Mouse (Mus musculus) limb, embryonic 10.5 days (tissue): ENCODE results near the gene Fbxo21. TPM values are rescaled to one million over a fixed set of nuclear protein-coding genes. Genes with fewer than 3 reads are reported as not detected.

Experiments used
- DNase-seq: peaks from one replicate; pipeline ENCODE4 v3.0.0-alpha.2; 2017; ENCODE audit warnings: low spot score
- H3K27ac ChIP-seq: fragments of 300-500 bp; sonication (generic); 2 replicates; pipeline ENCODE4 v1.5.1; 2016; ENCODE audit warnings: mild to moderate bottlenecking
- H3K27me3 ChIP-seq: fragments of 300-500 bp; sonication (generic); 2 replicates; pipeline ENCODE4 v1.6.1; 2016; ENCODE audit warnings: low read depth, mild to moderate bottlenecking; ENCODE audit not compliant: poor library complexity, severe bottlenecking
- H3K36me3 ChIP-seq: fragments of 300-500 bp; sonication (generic); 2 replicates; pipeline ENCODE4 v1.6.1; 2016; ENCODE audit warnings: mild to moderate bottlenecking, moderate library complexity
- H3K4me1 ChIP-seq: fragments of 300-500 bp; sonication (generic); 2 replicates; pipeline ENCODE4 v1.6.1; 2016
- H3K4me3 ChIP-seq: fragments of 300-500 bp; sonication (generic); 2 replicates; pipeline ENCODE4 v1.5.1; 2016; ENCODE audit warnings: mild to moderate bottlenecking, moderate library complexity
- H3K9me3 ChIP-seq: fragments of 300-500 bp; sonication (generic); replicated peaks from 2 replicates; pipeline ENCODE4 v1.6.1; 2016; ENCODE audit warnings: mild to moderate bottlenecking
- WGBS: fragments of 180-500 bp; shearing (Covaris S2); methylation state at CpG from one replicate; pipeline ENCODE4 v1.1.7; 2016; 5-methylcytosine and 5-hydroxymethylcytosine counted together
- polyA plus RNA-seq: library from polyadenylated mRNA; unstranded; fragments of >200 nt; fragmentation: Nextera tagmentation; extraction: Ambion mirVana; gene quantifications from 2 replicates; pipeline ENCODE4 v1.2.1, GENCODE M21; 2016

The Fbxo21 gene
- polyA plus RNA-seq, 1 experiment from 2014 or later, result 93.4 TPM

- no peak overlapping the region for H3K27ac ChIP-seq
- WGBS, result 90% methylated on average over 3 of the region's 3 CpGs
- H3K4me3 ChIP-seq, result no peak overlapping the region
- H3K9me3 ChIP-seq, result no peaks in the 10 kb centered on the region
- H3K4me1 ChIP-seq, result no peaks in the 10 kb centered on the region; the same call in 1 of the 2 replicates
- DNase-seq, result no peak
- peaks cover 100% of the 10 kb centered on the region for H3K36me3 ChIP-seq
- no peaks in the 10 kb centered on the region for H3K27me3 ChIP-seq
Observed at GRCm38 (mm10) chr5:117987891-117988290, 11.4 kb downstream of the Fbxo21 start.

GRCm38 (mm10) chr5:117988367-117988766, 11.8 kb downstream of the Fbxo21 start:
- Histone ChIP-seq H3K27me3 (no peaks in the 10 kb centered on the region), H3K4me1 (no peaks in the 10 kb centered on the region; the same call in 1 of the 2 replicates), H3K27ac (no peak overlapping the region), H3K9me3 (no peaks in the 10 kb centered on the region), H3K4me3 (no peak overlapping the region), H3K36me3 (peaks cover 98% of the 10 kb centered on the region)
- 93% methylated on average over 9 of the region's 9 CpGs for WGBS
- no peak for DNase-seq

GRCm38 (mm10) chr5:117989773-117990172, 13.2 kb downstream of the Fbxo21 start:
- no peak for DNase-seq
- peaks cover 98% of the 10 kb centered on the region for H3K36me3 ChIP-seq
- no peak overlapping the region for H3K27ac ChIP-seq
- H3K4me1 ChIP-seq, result no peaks in the 10 kb centered on the region; the same call in 1 of the 2 replicates
- no peak overlapping the region for H3K4me3 ChIP-seq
- WGBS, result 91% methylated on average over 6 of the region's 6 CpGs
- no peaks in the 10 kb centered on the region for H3K27me3 ChIP-seq
- no peaks in the 10 kb centered on the region for H3K9me3 ChIP-seq

- DNase-seq, result no peak
- Histone ChIP-seq H3K27ac (no peak overlapping the region), H3K27me3 (no peaks in the 10 kb centered on the region), H3K4me3 (no peak overlapping the region), H3K9me3 (no peaks in the 10 kb centered on the region), H3K4me1 (no peaks in the 10 kb centered on the region; the same call in 1 of the 2 replicates), H3K36me3 (peaks cover 98% of the 10 kb centered on the region)
- WGBS, result 90% methylated on average over 3 of the region's 3 CpGs
Observed at GRCm38 (mm10) chr5:117990957-117991356, 14.4 kb downstream of the Fbxo21 start.

- Histone ChIP-seq H3K27ac (no peak overlapping the region), H3K36me3 (peaks cover 98% of the 10 kb centered on the region), H3K27me3 (no peaks in the 10 kb centered on the region), H3K4me3 (no peak overlapping the region), H3K4me1 (no peaks in the 10 kb centered on the region), H3K9me3 (no peaks in the 10 kb centered on the region)
- WGBS, result 96% methylated on average over 6 of the region's 6 CpGs
- no peak for DNase-seq
Observed at GRCm38 (mm10) chr5:117993550-117993949, 17.0 kb downstream of the Fbxo21 start.

GRCm38 (mm10) chr5:117995372-117995901, 18.9 kb downstream of the Fbxo21 start:
- no peaks in the 10 kb centered on the region for H3K4me1 ChIP-seq
- H3K27ac ChIP-seq, result no peak overlapping the region
- no peaks in the 10 kb centered on the region for H3K9me3 ChIP-seq
- DNase-seq, result no peak
- WGBS, result 93% methylated on average over 8 of the region's 8 CpGs
- H3K27me3 ChIP-seq, result no peaks in the 10 kb centered on the region
- H3K4me3 ChIP-seq, result no peak overlapping the region
- H3K36me3 ChIP-seq, result peaks cover 97% of the 10 kb centered on the region

- Histone ChIP-seq H3K36me3 (peaks cover 97% of the 10 kb centered on the region), H3K27me3 (no peaks in the 10 kb centered on the region), H3K4me1 (no peaks in the 10 kb centered on the region), H3K27ac (no peak overlapping the region), H3K4me3 (no peak overlapping the region), H3K9me3 (no peaks in the 10 kb centered on the region)
- DNase-seq, result no peak
- WGBS, result 89% methylated on average over 6 of the region's 6 CpGs
Observed at GRCm38 (mm10) chr5:117995911-117996310, 19.4 kb downstream of the Fbxo21 start.

- H3K27me3 ChIP-seq, result no peaks in the 10 kb centered on the region
- no peak overlapping the region for H3K4me3 ChIP-seq
- H3K9me3 ChIP-seq, result no peaks in the 10 kb centered on the region
- peaks cover 97% of the 10 kb centered on the region for H3K36me3 ChIP-seq
- H3K27ac ChIP-seq, result no peak overlapping the region
- H3K4me1 ChIP-seq, result no peaks in the 10 kb centered on the region
- DNase-seq, result no peak
- WGBS, result 94% methylated on average over 6 of the region's 6 CpGs
Observed at GRCm38 (mm10) chr5:117996581-117996980, 20.1 kb downstream of the Fbxo21 start.

GRCm38 (mm10) chr5:117997434-117997970, 21.0 kb downstream of the Fbxo21 start:
- Histone ChIP-seq H3K4me1 (no peaks in the 10 kb centered on the region), H3K36me3 (peaks cover 97% of the 10 kb centered on the region), H3K27ac (no peak overlapping the region), H3K4me3 (no peak overlapping the region), H3K27me3 (no peaks in the 10 kb centered on the region), H3K9me3 (no peaks in the 10 kb centered on the region)
- DNase-seq, result no peak
- WGBS, result 85% methylated on average over 10 of the region's 10 CpGs

GRCm38 (mm10) chr5:117999061-117999460, 22.5 kb downstream of the Fbxo21 start:
- Histone ChIP-seq H3K27me3 (no peaks in the 10 kb centered on the region), H3K9me3 (no peaks in the 10 kb centered on the region), H3K4me1 (no peaks in the 10 kb centered on the region), H3K36me3 (peaks cover 99% of the 10 kb centered on the region), H3K4me3 (no peak overlapping the region), H3K27ac (no peak overlapping the region)
- 87% methylated on average over 7 of the region's 7 CpGs for WGBS
- no peak for DNase-seq

GRCm38 (mm10) chr5:117999584-117999983, 23.1 kb downstream of the Fbxo21 start:
- Histone ChIP-seq H3K9me3 (no peaks in the 10 kb centered on the region), H3K4me1 (no peaks in the 10 kb centered on the region), H3K4me3 (no peak overlapping the region), H3K36me3 (peaks cover 99% of the 10 kb centered on the region), H3K27ac (no peak overlapping the region), H3K27me3 (no peaks in the 10 kb centered on the region)
- no peak for DNase-seq
- 85% methylated on average over 11 of the region's 11 CpGs for WGBS

- H3K36me3 ChIP-seq, result peaks cover 99% of the 10 kb centered on the region
- H3K27me3 ChIP-seq, result no peaks in the 10 kb centered on the region
- no peak overlapping the region for H3K27ac ChIP-seq
- WGBS, result 49% methylated on average over 9 of the region's 9 CpGs
- H3K4me1 ChIP-seq, result no peaks in the 10 kb centered on the region
- H3K9me3 ChIP-seq, result no peaks in the 10 kb centered on the region
- H3K4me3 ChIP-seq, result no peak overlapping the region
- peak; percentile 83 for DNase-seq
Observed at GRCm38 (mm10) chr5:118002059-118002458, 25.5 kb downstream of the Fbxo21 start.

GRCm38 (mm10) chr5:118004619-118005018, 28.1 kb downstream of the Fbxo21 start:
- Histone ChIP-seq H3K27me3 (no peaks in the 10 kb centered on the region), H3K36me3 (peaks cover 99% of the 10 kb centered on the region)
- peak; percentile 64 for DNase-seq

GRCm38 (mm10) chr5:118005728-118006127, 29.2 kb downstream of the Fbxo21 start:
- H3K27me3 ChIP-seq, result no peaks in the 10 kb centered on the region
- WGBS, result 88% methylated on average over 1 of the region's 1 CpGs
- no peak overlapping the region for H3K4me3 ChIP-seq
- no peak overlapping the region for H3K27ac ChIP-seq
- no peaks in the 10 kb centered on the region for H3K9me3 ChIP-seq
- no peaks in the 10 kb centered on the region for H3K4me1 ChIP-seq
- peaks cover 98% of the 10 kb centered on the region for H3K36me3 ChIP-seq
- DNase-seq, result no peak

More at GRCm38 (mm10) chr5:118004619-118005018, 28.1 kb downstream of the Fbxo21 start:
- Histone ChIP-seq H3K9me3 (no peaks in the 10 kb centered on the region), H3K27ac (no peak overlapping the region), H3K4me1 (no peaks in the 10 kb centered on the region), H3K4me3 (no peak overlapping the region)
- 81% methylated on average over 8 of the region's 8 CpGs for WGBS
